Mouse (Mus musculus): ENCODE data around the gene Zbtb5.
"Not testable (repeated sequence)": the region's sequence is repeated elsewhere in the genome, so short reads cannot be mapped to it uniquely, and the experiment has no call there.

The Zbtb5 gene

GRCm38 (mm10) chr4:45012105-45012975 lies at the start of gene Zbtb5:
Gene Zbtb5 (minus strand): TSS chr4:45012412.
- DNase-seq (ENCODE audit: low read depth), result peak; percentile 100

- DNase-seq (ENCODE audit: low read depth), result no peak
These were observed 43.2 kb upstream of the Zbtb5 start for GRCm38 (mm10) chr4:45055451-45055850.

- DNase-seq (ENCODE audit: low read depth), result no peak
These were observed 42.6 kb upstream of the Zbtb5 start for GRCm38 (mm10) chr4:45054862-45055261.

GRCm38 (mm10) chr4:45047956-45048355 lies 35.7 kb upstream of the Zbtb5 start:
- DNase-seq (ENCODE audit: low read depth), result no peak

GRCm38 (mm10) chr4:45047286-45047887 lies 35.2 kb upstream of the Zbtb5 start:
- DNase-seq (ENCODE audit: low read depth), result no peak

GRCm38 (mm10) chr4:45046679-45047078 lies 34.5 kb upstream of the Zbtb5 start:
- no peak for DNase-seq (ENCODE audit: low read depth)

- DNase-seq (ENCODE audit: low read depth), result no peak
These were observed 28.6 kb upstream of the Zbtb5 start for GRCm38 (mm10) chr4:45040795-45041194.

GRCm38 (mm10) chr4:45039546-45039945 lies 27.3 kb upstream of the Zbtb5 start:
- DNase-seq (ENCODE audit: low read depth), result not testable (repeated sequence)

GRCm38 (mm10) chr4:45038879-45039278 lies 26.7 kb upstream of the Zbtb5 start:
- not testable (repeated sequence) for DNase-seq (ENCODE audit: low read depth)

- DNase-seq (ENCODE audit: low read depth), result no peak
These were observed 25.5 kb upstream of the Zbtb5 start for GRCm38 (mm10) chr4:45037455-45038410.

- DNase-seq (ENCODE audit: low read depth), result no peak
These were observed 24.4 kb upstream of the Zbtb5 start for GRCm38 (mm10) chr4:45036571-45036970.

GRCm38 (mm10) chr4:45036048-45036447 lies 23.8 kb upstream of the Zbtb5 start:
- no peak for DNase-seq (ENCODE audit: low read depth)

GRCm38 (mm10) chr4:45034693-45035628 lies 22.7 kb upstream of the Zbtb5 start:
- DNase-seq (ENCODE audit: low read depth), result no peak

- no peak for DNase-seq (ENCODE audit: low read depth)
These were observed 20.4 kb upstream of the Zbtb5 start for GRCm38 (mm10) chr4:45032586-45032985.

GRCm38 (mm10) chr4:45026459-45026858 lies 14.2 kb upstream of the Zbtb5 start:
- no peak for DNase-seq (ENCODE audit: low read depth)

GRCm38 (mm10) chr4:45019009-45019408 lies 6.8 kb upstream of the Zbtb5 start:
- no peak for DNase-seq (ENCODE audit: low read depth)

GRCm38 (mm10) chr4:45018452-45018980 lies 6.3 kb upstream of the Zbtb5 start, which contains the start of gene Polr1e:
Gene Polr1e (plus strand): TSS chr4:45018583.
- DNase-seq (ENCODE audit: low read depth), result peak; percentile 97

GRCm38 (mm10) chr4:45015615-45016014 lies 3.4 kb upstream of the Zbtb5 start:
- DNase-seq (ENCODE audit: low read depth), result peak; percentile 67

- no peak for DNase-seq (ENCODE audit: low read depth)
These were observed 1.3 kb upstream of the Zbtb5 start for GRCm38 (mm10) chr4:45013537-45013936.

- peak; percentile 51 for DNase-seq (ENCODE audit: low read depth)
These were observed 819 bp upstream of the Zbtb5 start for GRCm38 (mm10) chr4:45013031-45013431.

All from c-Kit-positive CD71-positive TER-119-negative erythroid progenitor cells, embryonic 14.5 days (primary cell).